ENCODE assay signal across 26 mouse cellular contexts in the genomic region with DNA sequence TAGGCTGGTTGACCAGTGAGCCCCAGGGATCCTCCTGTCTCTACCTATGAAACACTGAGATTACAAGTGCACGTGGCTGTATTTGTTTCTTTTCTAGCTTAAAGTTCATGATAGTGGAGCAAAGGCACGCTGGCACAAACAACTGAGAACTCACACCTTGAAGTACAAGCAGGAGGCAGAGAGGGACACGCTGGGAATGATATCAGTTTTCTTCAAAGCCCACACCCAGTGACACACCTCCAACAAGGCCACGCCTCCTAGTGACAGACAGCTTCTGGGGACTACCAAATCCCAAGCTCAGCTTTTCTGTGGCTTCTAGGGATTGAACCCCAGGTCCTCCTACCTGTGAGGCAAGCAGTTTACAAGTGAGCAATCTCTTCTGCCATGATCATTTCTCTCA. TPM values are rescaled to one million over a fixed set of nuclear protein-coding genes. Genes with fewer than 3 reads are reported as not detected.
A peak's percentile ranks its signal among the peaks of the same experiment; 100 is the strongest.
DNase-seq lines count a peak whose midpoint lies in the region; ATAC-seq and TF ChIP-seq lines count a peak whose summit lies in the region.
"Had no signal": no experiment of that assay in that cellular context is flagged by ENCODE, and none has a peak within 500 bp of the region (broad histone marks: within the 10 kb centered on the region; RNA-seq: fewer than 3 reads in every experiment).

No protein-coding gene starts in this region.

- ATAC-seq in embryonic facial prominence, embryonic 14.5 days (ENCODE audit: low read depth), result no peak
- ATAC-seq in intestine, embryonic 15.5 days, result peak; percentile 47; the same call in 1 of the 2 replicates
- ATAC-seq in intestine, postnatal 0 days, result no peak
- ATAC-seq in stomach, postnatal 0 days (ENCODE audit: low FRiP score, low TSS enrichment), result peak; percentile 78
- ATAC-seq: activated CD4-positive, CD25-positive, alpha-beta regulatory T cell, adult 4 months; CD4-positive, CD25-positive, alpha-beta regulatory T cell, adult 4 months; Patski had no signal

- no peak for TF ChIP-seq CTCF in intestine, postnatal 0 days (IDR thresholded peaks at IDR 0.05; ENCODE audit: low read depth)
- no peak for TF ChIP-seq CTCF in MEL (IDR thresholded peaks at IDR 0.05 in 2 of 3, conservative IDR thresholded peaks at IDR 0.05 in 1 of 3; ENCODE audit: control insufficient read depth in 1 of 3, insufficient read depth in 1 of 3, low read depth in 2 of 3, low read length in 3 of 3, poor library complexity in 1 of 3, severe bottlenecking in 1 of 3)
- TF ChIP-seq CTCF in stomach, postnatal 0 days (IDR thresholded peaks at IDR 0.05; ENCODE audit: low read depth), result no peak

- no peak overlapping the region for H3K4me3 ChIP-seq in embryonic facial prominence, embryonic 14.5 days (ENCODE audit: low read depth, low read length)
- H3K4me3 ChIP-seq in embryonic facial prominence, embryonic 10.5 days, result no peak overlapping the region
- H3K4me3 ChIP-seq in intestine, embryonic 15.5 days (replicated peaks), result no peak overlapping the region
- H3K4me3 ChIP-seq in intestine, postnatal 0 days (ENCODE audit: low read depth, low read length), result no peak overlapping the region
- no peak overlapping the region for H3K4me3 ChIP-seq in MEL (ENCODE audit: control insufficient read depth in 1 of 2, insufficient read depth in 1 of 2, low read depth in 2 of 2, low read length in 2 of 2)
- no peak overlapping the region for H3K4me3 ChIP-seq in stomach, postnatal 0 days (ENCODE audit: low read depth, low read length)

- peak; percentile 5 for DNase-seq in embryonic facial prominence, embryonic 14.5 days (ENCODE audit: low spot score)
- DNase-seq in embryonic facial prominence, embryonic 10.5 days (ENCODE audit: low spot score), result no peak
- DNase-seq in MEL (ENCODE audit: low read depth, low spot score), result peak; percentile 4
- DNase-seq in stomach, postnatal 0 days (ENCODE audit: low spot score), result peak; percentile 50
- no peak for DNase-seq in layer of hippocampus, adult 9-11 months
- DNase-seq in layer of hippocampus, postnatal 14 days (ENCODE audit: low spot score in 2 of 2), result no peak
- DNase-seq: adrenal gland, adult 2 months; adrenal gland, adult 8-10 months; adrenal gland, postnatal 10 days; adrenal gland, postnatal 14 days; adrenal gland, postnatal 25 days; adrenal gland, postnatal 36 days; B cell, adult 2 months; cerebellum, adult 11 months; cerebellum, adult 11-12 months; cerebellum, adult 18-20 months had no signal

- 29% methylated on average over 4 of the region's 4 CpGs for whole genome bisulfite sequencing in embryonic facial prominence, embryonic 14.5 days
- 39% methylated on average over 4 of the region's 4 CpGs for WGBS in embryonic facial prominence, embryonic 10.5 days
- 31% methylated on average over 4 of the region's 4 CpGs for WGBS in intestine, embryonic 15.5 days
- 18% methylated on average over 4 of the region's 4 CpGs for WGBS in intestine, postnatal 0 days
- WGBS in stomach, postnatal 0 days, result 31% methylated on average over 4 of the region's 4 CpGs

- no peaks in the 10 kb centered on the region for H3K27me3 ChIP-seq in embryonic facial prominence, embryonic 14.5 days (replicated peaks; ENCODE audit: control insufficient read depth, insufficient read depth, low read length)
- H3K27me3 ChIP-seq in embryonic facial prominence, embryonic 10.5 days (replicated peaks; ENCODE audit: low read depth, poor library complexity, severe bottlenecking), result no peaks in the 10 kb centered on the region
- H3K27me3 ChIP-seq in intestine, embryonic 15.5 days (replicated peaks), result no peaks in the 10 kb centered on the region
- no peaks in the 10 kb centered on the region for H3K27me3 ChIP-seq in intestine, postnatal 0 days (replicated peaks; ENCODE audit: control insufficient read depth, insufficient read depth, low read length)
- H3K27me3 ChIP-seq in MEL (ENCODE audit: control insufficient read depth in 1 of 2, insufficient read depth in 2 of 2, low read length in 2 of 2), result peaks cover 0 to 6% of the 10 kb centered on the region in 2 experiments; a peak in 2 of 4 replicates
- no peaks in the 10 kb centered on the region for H3K27me3 ChIP-seq in stomach, postnatal 0 days (ENCODE audit: control insufficient read depth, insufficient read depth, low read length)
- H3K27me3 ChIP-seq: CH12.LX, Patski had no signal

- TF ChIP-seq EP300 in MEL (IDR thresholded peaks at IDR 0.05; ENCODE audit: low read depth in 1 of 2, low read length in 2 of 2), result no peak
- TF ChIP-seq EP300 in stomach, postnatal 0 days (optimal IDR thresholded peaks at IDR 0.05), result no peak

- no peaks in the 10 kb centered on the region for H3K79me2 ChIP-seq in MEL (ENCODE audit: control insufficient read depth, insufficient read depth, low read length, poor library complexity)

- TF ChIP-seq RAD21 in MEL (IDR thresholded peaks at IDR 0.05; ENCODE audit: low read depth, low read length), result no peak

- H3K9ac ChIP-seq in embryonic facial prominence, embryonic 14.5 days (ENCODE audit: low read depth, low read length), result no peak overlapping the region
- H3K9ac ChIP-seq in intestine, embryonic 15.5 days, result no peak overlapping the region
- H3K9ac ChIP-seq in intestine, postnatal 0 days (ENCODE audit: low read depth, low read length), result no peak overlapping the region
- H3K9ac ChIP-seq in MEL (ENCODE audit: control insufficient read depth, low read depth, low read length, poor library complexity, severe bottlenecking), result no peak overlapping the region
- H3K9ac ChIP-seq in stomach, postnatal 0 days (ENCODE audit: low read length), result no peak overlapping the region

- TF ChIP-seq POLR2A in MEL (IDR thresholded peaks at IDR 0.05; ENCODE audit: control insufficient read depth in 1 of 2, insufficient read depth in 1 of 2, low read depth in 1 of 2, low read length in 2 of 2, poor library complexity in 1 of 2), result no peak

- no peaks in the 10 kb centered on the region for H3K36me3 ChIP-seq in embryonic facial prominence, embryonic 14.5 days (ENCODE audit: control insufficient read depth, insufficient read depth, low read length)
- no peaks in the 10 kb centered on the region for H3K36me3 ChIP-seq in embryonic facial prominence, embryonic 10.5 days (replicated peaks)
- no peaks in the 10 kb centered on the region for H3K36me3 ChIP-seq in intestine, embryonic 15.5 days
- no peaks in the 10 kb centered on the region for H3K36me3 ChIP-seq in intestine, postnatal 0 days (ENCODE audit: control insufficient read depth, insufficient read depth)
- H3K36me3 ChIP-seq in MEL (ENCODE audit: control insufficient read depth in 1 of 2, insufficient read depth in 2 of 2, low read length in 2 of 2), result no peaks in the 10 kb centered on the region
- no peaks in the 10 kb centered on the region for H3K36me3 ChIP-seq in stomach, postnatal 0 days (ENCODE audit: control insufficient read depth, insufficient read depth, low read length)
- H3K36me3 ChIP-seq: G1E had no signal

- no peak overlapping the region for H3K27ac ChIP-seq in embryonic facial prominence, embryonic 14.5 days (replicated peaks; ENCODE audit: low read depth, low read length)
- H3K27ac ChIP-seq in embryonic facial prominence, embryonic 10.5 days (replicated peaks), result no peak overlapping the region
- no peak overlapping the region for H3K27ac ChIP-seq in intestine, embryonic 15.5 days
- H3K27ac ChIP-seq in intestine, postnatal 0 days (ENCODE audit: low read depth, low read length), result no peak overlapping the region
- H3K27ac ChIP-seq in MEL (ENCODE audit: control insufficient read depth, low read depth, low read length), result no peak overlapping the region
- H3K27ac ChIP-seq in stomach, postnatal 0 days (replicated peaks), result no peak overlapping the region

- no peaks in the 10 kb centered on the region for H3K9me3 ChIP-seq in embryonic facial prominence, embryonic 14.5 days (ENCODE audit: control insufficient read depth, low read length)
- H3K9me3 ChIP-seq in embryonic facial prominence, embryonic 10.5 days, result no peaks in the 10 kb centered on the region
- H3K9me3 ChIP-seq in intestine, embryonic 15.5 days, result no peaks in the 10 kb centered on the region
- H3K9me3 ChIP-seq in intestine, postnatal 0 days (ENCODE audit: control insufficient read depth), result no peaks in the 10 kb centered on the region
- H3K9me3 ChIP-seq in MEL (replicated peaks; ENCODE audit: insufficient read depth, low read length), result no peaks in the 10 kb centered on the region
- no peaks in the 10 kb centered on the region for H3K9me3 ChIP-seq in stomach, postnatal 0 days (ENCODE audit: control insufficient read depth, low read length)
- H3K9me3 ChIP-seq: G1E had no signal

- H3K4me2 ChIP-seq in embryonic facial prominence, embryonic 14.5 days (ENCODE audit: low read depth, low read length), result no peak overlapping the region
- H3K4me2 ChIP-seq in intestine, embryonic 15.5 days (replicated peaks), result no peak overlapping the region
- no peak overlapping the region for H3K4me2 ChIP-seq in intestine, postnatal 0 days (replicated peaks; ENCODE audit: low read depth)
- no peak overlapping the region for H3K4me2 ChIP-seq in stomach, postnatal 0 days (replicated peaks; ENCODE audit: low read depth)

- no peaks in the 10 kb centered on the region for H3K4me1 ChIP-seq in embryonic facial prominence, embryonic 14.5 days (ENCODE audit: control insufficient read depth, insufficient read depth, low read length)
- peaks cover 5% of the 10 kb centered on the region; the same call in 1 of the 2 replicates for H3K4me1 ChIP-seq in embryonic facial prominence, embryonic 10.5 days
- H3K4me1 ChIP-seq in intestine, embryonic 15.5 days (replicated peaks), result no peaks in the 10 kb centered on the region
- H3K4me1 ChIP-seq in intestine, postnatal 0 days (replicated peaks; ENCODE audit: control insufficient read depth, insufficient read depth, low read length), result no peaks in the 10 kb centered on the region
- H3K4me1 ChIP-seq in MEL (ENCODE audit: control insufficient read depth in 1 of 2, insufficient read depth in 2 of 2, low read length in 2 of 2), result no peaks in the 10 kb centered on the region
- no peaks in the 10 kb centered on the region for H3K4me1 ChIP-seq in stomach, postnatal 0 days (replicated peaks; ENCODE audit: control insufficient read depth, insufficient read depth)

RNA-seq across cellular contexts. Expression of a gene that starts 23.9 kb away (rescaled TPM):
- polyA plus RNA-seq in embryonic facial prominence, embryonic 14.5 days (2014; fragmentation: Nextera tagmentation; extraction: Ambion mirVana), result 0.10 and 1.1 TPM in 2 replicates
- polyA plus RNA-seq in embryonic facial prominence, embryonic 10.5 days (2016; fragmentation: Nextera tagmentation; extraction: Ambion mirVana), result not detected in 2 replicates
- not detected in 2 replicates for polyA plus RNA-seq in intestine, embryonic 15.5 days (2015; fragmentation: Nextera tagmentation; extraction: Ambion mirVana)
- 0.09 TPM in 1 of 2 replicates, not detected in the other for polyA plus RNA-seq in intestine, postnatal 0 days (2015; fragmentation: Nextera tagmentation; extraction: Ambion mirVana)
- total RNA-seq in MEL (2012; rRNA removed), result not detected in 2 replicates
- not detected for polyA plus RNA-seq in MEL (2012; ENCODE audit: insufficient read depth in 1 of 2, insufficient read length in 2 of 2, low read depth in 1 of 2, low replicate concordance in 2 of 2, missing spikeins in 1 of 2)
- 0.07 and 0.11 TPM in 2 replicates for polyA plus RNA-seq in stomach, postnatal 0 days (2015; fragmentation: Nextera tagmentation; extraction: Ambion mirVana)
- 1 to 10 TPM in 1 of 2 experiments, under 1 TPM in 1; 0.90 to 1.1 TPM for total RNA-seq in layer of hippocampus, postnatal 14 days (2021)
- total RNA-seq: adrenal gland, adult 18-20 months; adrenal gland, postnatal 14 days; CH12.LX; ES-E14; G1E had no signal
- polyA plus RNA-seq: activated CD4-positive, CD25-positive, alpha-beta regulatory T cell, adult 4 months; C2C12; CD4-positive, CD25-positive, alpha-beta regulatory T cell, adult 4 months; G1E had no signal

RNA-seq across cellular contexts. Expression of a gene that starts 33.6 kb away (rescaled TPM):
- 0.33 and 0.39 TPM in 2 replicates for polyA plus RNA-seq in embryonic facial prominence, embryonic 14.5 days (2014; fragmentation: Nextera tagmentation; extraction: Ambion mirVana)
- 0.16 and 0.24 TPM in 2 replicates for polyA plus RNA-seq in embryonic facial prominence, embryonic 10.5 days (2016; fragmentation: Nextera tagmentation; extraction: Ambion mirVana)
- polyA plus RNA-seq in intestine, embryonic 15.5 days (2015; fragmentation: Nextera tagmentation; extraction: Ambion mirVana), result 0.72 and 0.90 TPM in 2 replicates
- 0.98 and 0.99 TPM in 2 replicates for polyA plus RNA-seq in intestine, postnatal 0 days (2015; fragmentation: Nextera tagmentation; extraction: Ambion mirVana)
- total RNA-seq in MEL (2012; rRNA removed), result not detected in 2 replicates
- polyA plus RNA-seq in MEL (2012; ENCODE audit: insufficient read depth in 1 of 2, insufficient read length in 2 of 2, low read depth in 1 of 2, low replicate concordance in 2 of 2, missing spikeins in 1 of 2), result not detected
- polyA plus RNA-seq in stomach, postnatal 0 days (2015; fragmentation: Nextera tagmentation; extraction: Ambion mirVana), result 3.0 and 4.6 TPM in 2 replicates
- total RNA-seq in layer of hippocampus, postnatal 14 days (2021), result 1 to 10 TPM; 2.0 to 2.4 TPM
- total RNA-seq: CH12.LX, G1E had no signal
- polyA plus RNA-seq: G1E had no signal

Comparison
In these comparisons a context has a peak if more than half of its experiments do, and no peak if none do; other contexts are left out.
1. ATAC-seq: peak in intestine, embryonic 15.5 days (single experiment) and stomach, postnatal 0 days (single experiment); none in embryonic facial prominence, embryonic 14.5 days (single experiment) and intestine, postnatal 0 days (single experiment).
2. DNase-seq: peak in embryonic facial prominence, embryonic 14.5 days (single experiment), MEL (single experiment) and stomach, postnatal 0 days (single experiment); none in embryonic facial prominence, embryonic 10.5 days (single experiment), layer of hippocampus, adult 9-11 months (single experiment) and layer of hippocampus, postnatal 14 days (0 of 2).